Mouse (Mus musculus) embryonic facial prominence, embryonic 15.5 days (tissue): Measurements from ENCODE around the gene Acaa1b. TPM values are rescaled to one million over a fixed set of nuclear protein-coding genes. Genes with fewer than 3 reads are reported as not detected.

ENCODE experiments used
- ATAC-seq: fragments of 200-750 bp; cut with Nextera tagmentation; 2 replicates; pipeline ENCODE4 v1.8.0; 2017; ENCODE audit warnings: low read depth, moderate TSS enrichment; ENCODE audit not compliant: insufficient number of reproducible peaks, low FRiP score, low TSS enrichment
- H3K27ac ChIP-seq: fragments of 300-500 bp; sonication (generic); replicated peaks from 2 replicates; pipeline ENCODE4 v1.5.1; 2015; ENCODE audit warnings: mild to moderate bottlenecking, inconsistent platforms
- H3K27me3 ChIP-seq: fragments of 300-500 bp; sonication (generic); 2 replicates; pipeline ENCODE4 v1.6.1; 2015; ENCODE audit warnings: inconsistent platforms
- H3K36me3 ChIP-seq: fragments of 300-500 bp; sonication (generic); 2 replicates; pipeline ENCODE4 v1.6.1; 2015; ENCODE audit warnings: mild to moderate bottlenecking, inconsistent platforms
- H3K4me1 ChIP-seq: fragments of 300-500 bp; sonication (generic); 2 replicates; pipeline ENCODE4 v1.6.1; 2015; ENCODE audit warnings: inconsistent platforms
- H3K4me2 ChIP-seq: fragments of 300-500 bp; sonication (generic); replicated peaks from 2 replicates; pipeline ENCODE4 v1.6.1; 2015; ENCODE audit warnings: mild to moderate bottlenecking, inconsistent platforms
- H3K4me3 ChIP-seq: fragments of 300-500 bp; sonication (generic); replicated peaks from 2 replicates; pipeline ENCODE4 v1.5.1; 2015; ENCODE audit warnings: mild to moderate bottlenecking, inconsistent platforms
- H3K9ac ChIP-seq: fragments of 300-500 bp; sonication (generic); 2 replicates; pipeline ENCODE4 v1.6.1; 2015; ENCODE audit warnings: inconsistent platforms
- H3K9me3 ChIP-seq: fragments of 300-500 bp; sonication (generic); replicated peaks from 2 replicates; pipeline ENCODE4 v1.6.1; 2016; ENCODE audit warnings: inconsistent platforms
- WGBS: fragments of 180-500 bp; shearing (Covaris S2); methylation state at CpG from one replicate; pipeline ENCODE4 v1.1.7; 2015; 5-methylcytosine and 5-hydroxymethylcytosine counted together
- polyA plus RNA-seq: library from polyadenylated mRNA; unstranded; fragments of >200 nt; fragmentation: Nextera tagmentation; extraction: Ambion mirVana; gene quantifications from 2 replicates; pipeline ENCODE4 v1.2.1, GENCODE M21; 2015

The Acaa1b gene
- polyA plus RNA-seq, 1 experiment from 2014 or later, result 3.0 TPM

GRCm38 (mm10) chr9:119107566-119107965 lies 49.3 kb downstream of the Acaa1b start:
- H3K27ac ChIP-seq, result no peak overlapping the region
- H3K9me3 ChIP-seq, result no peaks in the 10 kb centered on the region
- H3K4me3 ChIP-seq, result no peak overlapping the region
- H3K9ac ChIP-seq, result no peak overlapping the region
- H3K36me3 ChIP-seq, result no peaks in the 10 kb centered on the region
- no peak overlapping the region for H3K4me2 ChIP-seq
- H3K4me1 ChIP-seq, result peaks cover 20% of the 10 kb centered on the region
- 86% methylated on average over 4 of the region's 4 CpGs for WGBS
- no peak for ATAC-seq
- peaks cover 5% of the 10 kb centered on the region; the same call in 1 of the 2 replicates for H3K27me3 ChIP-seq

- no peak overlapping the region for H3K27ac ChIP-seq
- WGBS, result 2% methylated on average over 19 of the region's 19 CpGs
Measured at GRCm38 (mm10) chr9:119102783-119103113, 54.1 kb downstream of the Acaa1b start.

GRCm38 (mm10) chr9:119101992-119102782 lies 54.7 kb downstream of the Acaa1b start, which contains the start of gene Dlec1:
TSS of gene Dlec1 (plus strand) at chr9:119102478.
- H3K9ac ChIP-seq, result peak within 1 kb of the TSS; percentile 7
- WGBS, result 3% methylated on average over 44 of the region's 44 CpGs
- peak within 1 kb of the TSS; percentile 68 for H3K4me3 ChIP-seq
- peak; percentile 79 for ATAC-seq
- 0 out of 2 replicates have a peak within 1 kb of the TSS, but pooled peaks have one; percentile 55 for H3K27ac ChIP-seq
- peaks cover 5% of the 10 kb centered on the region; the same call in 1 of the 2 replicates for H3K27me3 ChIP-seq
- H3K4me1 ChIP-seq, result 0 out of 2 replicates have a peak, but pooled peaks cover 21% of the 10 kb centered on the region
- peak within 1 kb of the TSS; percentile 93 for H3K4me2 ChIP-seq
- no peaks in the 10 kb centered on the region for H3K9me3 ChIP-seq
- H3K36me3 ChIP-seq, result no peaks in the 10 kb centered on the region

More at GRCm38 (mm10) chr9:119102783-119103113, 54.1 kb downstream of the Acaa1b start:
- Histone ChIP-seq H3K4me3 (peak overlapping the region; percentile 68), H3K27me3 (peaks cover 5% of the 10 kb centered on the region; the same call in 1 of the 2 replicates), H3K4me1 (0 out of 2 replicates have a peak, but pooled peaks cover 21% of the 10 kb centered on the region), H3K4me2 (peak overlapping the region; percentile 93), H3K9ac (peak overlapping the region; percentile 7), H3K9me3 (no peaks in the 10 kb centered on the region), H3K36me3 (no peaks in the 10 kb centered on the region)
- no peak for ATAC-seq

- Histone ChIP-seq H3K36me3 (no peaks in the 10 kb centered on the region), H3K4me2 (no peak overlapping the region), H3K27me3 (peaks cover 5% of the 10 kb centered on the region; the same call in 1 of the 2 replicates), H3K4me3 (no peak overlapping the region), H3K4me1 (0 out of 2 replicates have a peak, but pooled peaks cover 21% of the 10 kb centered on the region), H3K9ac (no peak overlapping the region), H3K27ac (no peak overlapping the region), H3K9me3 (no peaks in the 10 kb centered on the region)
- WGBS, result 13% methylated on average over 15 of the region's 15 CpGs
- ATAC-seq, result no peak
Measured at GRCm38 (mm10) chr9:119100177-119100898, 56.6 kb downstream of the Acaa1b start.

Other genes starting within 250 kb of the Acaa1b start
- 18.5 and 19.2 TPM in 2 replicates for gene Ctdspl, start 230.6 kb downstream of the Acaa1b start, polyA plus RNA-seq
- gene Vill, start 104.3 kb downstream of the Acaa1b start, polyA plus RNA-seq, result 17.1 and 19.0 TPM in 2 replicates
- gene Plcd1, start 63.6 kb downstream of the Acaa1b start, polyA plus RNA-seq, result 48.7 and 49.1 TPM in 2 replicates
- gene Dlec1, start 54.6 kb downstream of the Acaa1b start, polyA plus RNA-seq, result 1.4 and 3.5 TPM in 2 replicates
- gene Gm47289, start 2.1 kb upstream of the Acaa1b start, polyA plus RNA-seq, result not detected in 2 replicates
- not detected in 2 replicates for gene Slc22a13, start 52.0 kb upstream of the Acaa1b start, polyA plus RNA-seq
- 11.8 and 12.1 TPM in 2 replicates for gene Oxsr1, start 165.3 kb upstream of the Acaa1b start, polyA plus RNA-seq
- gene Acaa1a, start 182.6 kb upstream of the Acaa1b start, polyA plus RNA-seq, result 117 and 120 TPM in 2 replicates
- gene Myd88, start 184.3 kb upstream of the Acaa1b start, polyA plus RNA-seq, result 32.1 and 33.1 TPM in 2 replicates
- 5.5 and 7.7 TPM in 2 replicates for gene Xylb, start 200.3 kb upstream of the Acaa1b start, polyA plus RNA-seq
- 0.08 TPM in 1 of 2 replicates, not detected in the other for gene Slc22a14, start 208.5 kb upstream of the Acaa1b start, polyA plus RNA-seq
- 20.8 and 21.4 TPM in 2 replicates for gene Acvr2b, start 245.0 kb upstream of the Acaa1b start, polyA plus RNA-seq